Mouse (Mus musculus): ENCODE results near the gene Apopt1. TPM values are rescaled to one million over a fixed set of nuclear protein-coding genes. Genes with fewer than 3 reads are reported as not detected.

The Apopt1 gene
- polyA plus RNA-seq, 1 experiment from 2014 or later, result 57.3 TPM

DNA sequence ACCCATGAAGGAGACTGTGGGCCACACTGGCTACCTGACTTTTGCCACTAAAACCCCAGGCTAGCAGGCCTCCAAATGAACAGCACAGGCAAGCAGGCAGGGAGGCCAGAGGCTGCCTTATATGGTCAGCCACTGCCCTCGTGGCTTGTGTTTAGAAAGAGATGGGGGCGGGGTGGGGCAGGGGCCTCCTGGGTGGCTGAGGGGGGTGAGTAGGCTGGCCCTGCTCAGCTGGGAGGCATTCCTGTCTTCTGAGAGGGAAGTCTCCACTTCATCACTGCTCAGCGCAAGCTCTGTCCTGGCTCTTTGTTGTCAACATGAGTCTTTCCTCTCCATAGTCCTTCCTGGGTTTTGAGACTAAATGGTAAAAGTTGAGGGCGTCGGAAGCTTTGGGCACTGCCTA, 30.3 kb upstream of the Apopt1 start:
- Histone ChIP-seq H3K4me3 (no peak overlapping the region), H3K4me1 (peaks cover 34% of the 10 kb centered on the region), H3K9me3 (no peaks in the 10 kb centered on the region), H3K27me3 (replicated peaks) (no peaks in the 10 kb centered on the region), H3K27ac (no peak overlapping the region), H3K36me3 (peaks cover 35% of the 10 kb centered on the region), H3K9ac (no peak overlapping the region), H3K4me2 (replicated peaks) (no peak overlapping the region)
- no peak for ATAC-seq (ENCODE audit: low FRiP score, low read depth)
- 71% methylated on average over 5 of the region's 5 CpGs for WGBS

DNA sequence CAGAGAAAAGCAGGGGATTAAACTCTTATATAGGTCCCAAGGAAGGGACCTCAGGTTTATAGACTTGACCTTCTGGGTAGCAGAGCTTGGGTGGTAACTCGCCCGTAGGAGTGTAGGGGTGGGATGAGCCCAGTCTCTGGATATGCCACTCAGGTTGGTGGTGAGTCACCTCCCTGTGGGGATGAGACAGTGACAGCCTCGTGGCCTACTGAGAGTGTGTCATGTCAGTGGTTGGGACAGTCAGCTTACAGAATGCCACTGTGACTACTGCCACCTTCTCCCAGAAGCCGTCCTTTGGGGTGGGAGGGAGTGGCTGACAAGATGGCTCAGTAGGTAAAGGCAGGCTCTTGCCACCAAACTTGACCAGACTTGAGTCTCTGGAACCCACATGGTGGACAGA, 26.7 kb upstream of the Apopt1 start:
- ATAC-seq (ENCODE audit: low FRiP score, low read depth), result no peak
- Histone ChIP-seq H3K27me3 (replicated peaks) (no peaks in the 10 kb centered on the region), H3K9me3 (no peaks in the 10 kb centered on the region), H3K4me3 (no peak overlapping the region), H3K9ac (no peak overlapping the region), H3K27ac (no peak overlapping the region), H3K36me3 (peaks cover 23% of the 10 kb centered on the region), H3K4me1 (peaks cover 33% of the 10 kb centered on the region), H3K4me2 (replicated peaks) (no peak overlapping the region)
- 79% methylated on average over 4 of the region's 4 CpGs for WGBS

DNA sequence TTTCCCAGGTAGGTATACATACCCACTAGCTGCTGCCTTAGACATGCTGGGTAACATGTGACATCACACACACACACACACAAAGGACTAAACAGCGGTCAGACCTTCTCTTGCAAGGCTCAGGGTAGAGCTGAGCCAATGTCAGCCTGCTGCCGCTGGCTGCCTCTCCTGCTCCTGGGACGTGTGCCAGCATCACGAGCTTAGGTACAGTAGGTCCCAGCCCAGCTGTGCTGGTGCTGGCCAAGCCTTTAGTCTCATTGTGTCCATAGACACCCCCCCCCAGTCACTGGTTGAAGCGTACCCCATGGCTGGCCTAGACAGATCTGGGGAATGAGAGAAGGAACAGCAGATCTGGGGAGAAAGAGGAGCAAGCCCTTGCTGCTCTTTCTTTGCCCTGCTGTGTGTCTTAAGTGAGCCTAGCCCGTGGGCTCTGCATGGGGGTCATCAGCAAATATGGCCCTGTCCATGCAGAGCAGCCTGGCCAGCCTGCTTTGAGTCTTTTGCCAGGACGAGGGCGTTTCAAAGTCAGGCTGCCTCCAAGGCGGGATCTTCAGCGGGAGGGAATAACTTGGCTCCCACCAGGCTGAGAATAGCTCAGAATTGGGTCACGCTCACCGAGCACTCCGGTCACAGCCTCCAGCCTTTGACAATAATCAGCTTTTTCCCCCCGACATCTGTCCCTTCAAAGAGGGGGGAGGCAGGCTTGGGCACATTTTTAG, 25.6 kb upstream of the Apopt1 start:
- Histone ChIP-seq H3K27me3 (replicated peaks) (no peaks in the 10 kb centered on the region), H3K9ac (0 out of 2 replicates have a peak overlapping the region, but pooled peaks have one; percentile 29), H3K4me2 (replicated peaks) (0 out of 2 replicates have a peak overlapping the region, but pooled peaks have one; percentile 3), H3K27ac (peak overlapping the region; percentile 32; the same call in 1 of the 2 replicates), H3K4me3 (no peak overlapping the region), H3K4me1 (peaks cover 44% of the 10 kb centered on the region), H3K36me3 (peaks cover 15% of the 10 kb centered on the region), H3K9me3 (no peaks in the 10 kb centered on the region)
- ATAC-seq (ENCODE audit: low FRiP score, low read depth), result peak; percentile 11; the same call in 1 of the 2 replicates
- WGBS, result 25% methylated on average over 14 of the region's 14 CpGs

DNA sequence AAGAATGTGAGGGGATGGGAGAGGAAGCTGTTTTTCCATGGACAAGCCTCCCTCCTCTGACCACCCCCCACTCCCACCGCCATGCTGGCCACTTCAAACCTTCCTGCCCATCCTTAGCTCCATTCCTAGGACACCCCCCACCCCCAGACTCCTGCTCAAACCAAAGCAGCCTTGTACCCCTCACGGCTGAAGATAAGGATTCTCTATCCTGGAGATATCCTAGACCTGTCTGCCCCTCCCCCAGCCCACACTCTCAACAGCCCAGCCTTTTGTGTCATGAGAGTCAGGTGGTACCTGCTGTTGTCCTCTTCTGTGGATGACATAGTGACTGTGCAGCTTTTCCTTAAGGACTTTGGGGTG, 25.0 kb upstream of the Apopt1 start:
- H3K27ac ChIP-seq, result no peak overlapping the region
- H3K27me3 ChIP-seq (replicated peaks), result no peaks in the 10 kb centered on the region
- H3K9ac ChIP-seq, result no peak overlapping the region
- H3K4me2 ChIP-seq (replicated peaks), result 0 out of 2 replicates have a peak overlapping the region, but pooled peaks have one; percentile 3
- 39% methylated on average over 2 of the region's 2 CpGs for WGBS
- no peaks in the 10 kb centered on the region for H3K9me3 ChIP-seq
- no peak overlapping the region for H3K4me3 ChIP-seq
- ATAC-seq (ENCODE audit: low FRiP score, low read depth), result no peak
- peaks cover 45% of the 10 kb centered on the region for H3K4me1 ChIP-seq
- peaks cover 11% of the 10 kb centered on the region for H3K36me3 ChIP-seq

DNA sequence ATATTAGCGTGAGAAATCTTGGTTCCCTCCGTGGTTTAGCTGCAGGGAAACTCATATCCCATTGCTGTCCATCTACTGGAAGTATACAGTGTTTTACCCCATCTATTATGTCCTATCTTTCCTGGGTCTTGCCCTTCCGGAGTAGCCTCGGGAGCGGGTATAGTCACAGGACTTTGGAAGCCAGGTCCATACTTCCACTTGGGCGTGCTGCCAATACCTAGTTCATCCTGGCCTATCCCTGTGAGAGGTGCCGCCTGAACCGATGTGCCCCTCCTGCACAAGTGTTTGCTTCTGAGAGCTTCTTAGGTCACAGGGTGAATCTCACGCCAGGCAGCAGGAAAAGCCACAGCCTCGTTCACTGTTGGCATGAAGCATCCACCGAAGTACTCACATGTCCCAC, 23.6 kb upstream of the Apopt1 start:
- H3K36me3 ChIP-seq, result no peaks in the 10 kb centered on the region
- H3K9ac ChIP-seq, result no peak overlapping the region
- no peak overlapping the region for H3K4me3 ChIP-seq
- no peaks in the 10 kb centered on the region for H3K27me3 ChIP-seq (replicated peaks)
- 90% methylated on average over 11 of the region's 11 CpGs for WGBS
- H3K4me1 ChIP-seq, result peaks cover 59% of the 10 kb centered on the region
- H3K27ac ChIP-seq, result no peak overlapping the region
- ATAC-seq (ENCODE audit: low FRiP score, low read depth), result no peak
- H3K4me2 ChIP-seq (replicated peaks), result no peak overlapping the region
- no peaks in the 10 kb centered on the region for H3K9me3 ChIP-seq

DNA sequence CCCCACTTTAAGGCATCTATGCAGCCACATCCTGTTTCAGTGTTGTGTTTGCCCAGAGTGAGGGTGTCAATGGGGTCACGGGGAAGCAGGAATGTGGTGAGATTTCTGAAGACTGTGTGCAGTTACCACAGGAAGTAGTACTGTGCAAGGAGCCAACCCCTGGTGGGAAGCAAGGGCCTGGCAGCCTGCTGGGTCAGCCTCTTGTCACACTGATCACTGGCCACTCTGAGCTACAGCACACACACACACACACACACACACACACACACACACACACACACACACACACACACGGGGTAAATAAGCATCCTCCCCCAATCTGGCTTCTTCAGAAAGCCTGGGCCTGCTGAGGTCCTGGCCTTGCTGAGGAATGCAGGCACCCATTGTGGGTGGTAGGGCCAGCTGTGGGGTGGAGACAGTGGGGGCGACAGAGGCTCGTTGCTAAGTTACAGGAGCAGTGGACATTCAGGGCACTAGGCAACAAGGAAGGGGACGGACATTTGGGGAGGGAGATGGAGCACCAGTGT, 21.7 kb upstream of the Apopt1 start:
- no peaks in the 10 kb centered on the region for H3K27me3 ChIP-seq (replicated peaks)
- no peak overlapping the region for H3K4me3 ChIP-seq
- no peak overlapping the region for H3K4me2 ChIP-seq (replicated peaks)
- WGBS, result 5% methylated on average over 5 of the region's 5 CpGs
- H3K9me3 ChIP-seq, result no peaks in the 10 kb centered on the region
- H3K4me1 ChIP-seq, result peaks cover 78% of the 10 kb centered on the region
- peak overlapping the region; percentile 91 for H3K27ac ChIP-seq
- H3K9ac ChIP-seq, result 0 out of 2 replicates have a peak overlapping the region, but pooled peaks have one; percentile 10
- ATAC-seq (ENCODE audit: low FRiP score, low read depth), result 0 out of 2 replicates have a peak, but pooled peaks have one; percentile 8
- no peaks in the 10 kb centered on the region for H3K36me3 ChIP-seq

DNA sequence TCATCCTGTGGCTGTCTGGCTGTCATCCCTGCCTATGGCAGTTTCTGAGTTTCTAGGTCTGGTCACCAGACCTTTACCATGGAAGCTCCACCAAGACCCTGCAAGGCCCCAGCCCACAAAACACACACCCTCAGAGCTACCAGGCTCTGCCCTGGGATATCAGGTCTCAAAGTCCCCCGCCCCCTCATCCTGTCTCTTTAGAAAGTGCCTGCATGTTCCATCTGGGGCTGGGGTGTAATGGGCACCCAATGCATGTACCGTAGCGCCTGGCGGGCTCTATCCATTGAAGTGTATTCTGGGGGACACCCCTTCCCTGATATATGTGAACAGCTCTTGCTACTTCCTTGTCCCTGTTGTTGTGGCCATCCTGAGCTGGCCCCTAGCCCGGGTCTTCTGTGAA, 20.2 kb upstream of the Apopt1 start:
- no peak for ATAC-seq (ENCODE audit: low FRiP score, low read depth)
- no peak overlapping the region for H3K4me3 ChIP-seq
- H3K9me3 ChIP-seq, result no peaks in the 10 kb centered on the region
- H3K36me3 ChIP-seq, result no peaks in the 10 kb centered on the region
- no peaks in the 10 kb centered on the region for H3K27me3 ChIP-seq (replicated peaks)
- peak overlapping the region; percentile 91 for H3K27ac ChIP-seq
- peaks cover 64% of the 10 kb centered on the region for H3K4me1 ChIP-seq
- H3K4me2 ChIP-seq (replicated peaks), result peak overlapping the region; percentile 49; the same call in 1 of the 2 replicates
- WGBS, result 64% methylated on average over 5 of the region's 5 CpGs
- peak overlapping the region; percentile 30; the same call in 1 of the 2 replicates for H3K9ac ChIP-seq

DNA sequence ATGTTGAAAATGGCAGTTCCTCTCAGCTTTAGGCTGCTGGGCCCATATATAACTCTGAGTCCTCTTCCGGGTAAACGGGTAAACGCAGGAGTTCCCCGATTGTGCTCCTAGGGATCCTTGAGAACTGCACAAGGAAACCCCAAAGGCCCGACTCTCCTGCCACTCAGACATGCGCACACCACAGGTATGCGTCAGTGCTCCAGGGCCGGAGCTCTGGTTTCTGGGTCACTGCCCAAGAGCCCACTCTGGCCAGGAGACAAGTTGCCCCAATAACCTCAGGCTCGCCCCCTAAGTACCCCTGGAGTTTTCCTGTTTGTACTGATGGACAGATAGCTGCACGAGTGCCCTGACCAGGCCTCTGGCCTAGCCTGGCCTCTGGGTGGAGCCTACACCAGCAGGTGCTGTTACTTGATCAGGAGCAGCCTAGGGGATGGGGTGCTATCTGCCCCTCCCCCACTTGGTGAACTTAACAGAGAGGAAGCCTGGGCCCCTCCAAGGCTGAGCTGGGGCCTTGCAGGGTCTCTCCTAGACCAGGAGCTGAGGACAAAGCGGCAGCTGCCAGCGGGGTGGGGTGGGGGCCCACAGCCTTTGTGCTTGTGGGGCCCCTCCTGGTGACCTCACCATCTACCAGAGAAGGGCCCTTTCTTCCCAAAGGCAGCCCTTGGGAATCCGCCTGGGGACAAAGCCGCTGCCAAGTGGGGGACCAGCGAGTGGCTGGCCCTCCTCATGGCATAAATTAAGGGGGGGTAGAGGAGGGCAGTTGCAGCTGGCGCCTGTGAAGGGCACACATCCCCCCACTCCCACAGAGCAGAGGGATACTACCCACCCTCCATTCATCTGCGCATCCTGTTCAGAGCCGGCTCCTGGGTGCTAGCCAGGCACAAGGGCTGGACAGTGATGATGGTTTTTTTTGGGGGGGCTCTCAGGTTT, 19.5 kb upstream of the Apopt1 start:
- peak overlapping the region; percentile 47 for H3K9ac ChIP-seq
- WGBS, result 14% methylated on average over 18 of the region's 18 CpGs
- H3K4me3 ChIP-seq, result no peak overlapping the region

DNA sequence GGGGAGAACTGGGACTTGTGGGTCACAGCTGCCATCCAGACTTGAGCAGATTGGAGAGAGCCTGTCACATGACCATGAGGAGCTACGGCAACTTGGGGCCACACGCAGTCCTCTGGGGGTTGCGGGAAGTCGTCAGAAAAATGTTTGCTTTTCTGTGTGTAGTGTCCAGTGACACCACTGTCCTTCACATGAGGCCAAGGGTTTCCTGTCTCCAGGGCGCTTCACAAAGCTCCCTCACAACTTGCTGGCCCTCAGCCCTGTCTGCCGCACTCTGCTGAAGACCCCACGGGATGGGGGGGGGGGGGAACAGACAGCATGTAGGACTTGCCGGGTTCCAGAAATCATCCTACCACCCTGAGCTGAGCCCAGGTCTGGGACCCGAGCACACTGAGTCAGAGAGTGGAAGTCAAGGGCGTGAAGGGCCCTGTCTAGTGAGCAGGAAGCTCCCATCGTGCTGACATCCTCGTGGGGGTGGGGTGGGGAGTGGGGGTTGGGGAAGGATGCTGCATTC, 18.7 kb upstream of the Apopt1 start:
- Histone ChIP-seq H3K9ac (peak overlapping the region; percentile 47; the same call in 1 of the 2 replicates), H3K27ac (peak overlapping the region; percentile 91), H3K4me1 (peaks cover 63% of the 10 kb centered on the region), H3K27me3 (replicated peaks) (no peaks in the 10 kb centered on the region), H3K9me3 (no peaks in the 10 kb centered on the region), H3K4me3 (no peak overlapping the region), H3K36me3 (no peaks in the 10 kb centered on the region), H3K4me2 (replicated peaks) (peak overlapping the region; percentile 49)
- 3% methylated on average over 12 of the region's 12 CpGs for whole genome bisulfite sequencing
- peak; percentile 34 for ATAC-seq (ENCODE audit: low FRiP score, low read depth)

More for the DNA sequence above, 19.5 kb upstream of the Apopt1 start:
- H3K36me3 ChIP-seq, result no peaks in the 10 kb centered on the region
- H3K9me3 ChIP-seq, result no peaks in the 10 kb centered on the region
- H3K27me3 ChIP-seq (replicated peaks), result no peaks in the 10 kb centered on the region
- peaks cover 61% of the 10 kb centered on the region for H3K4me1 ChIP-seq
- peak overlapping the region; percentile 91 for H3K27ac ChIP-seq
- peak; percentile 84 for ATAC-seq (ENCODE audit: low FRiP score, low read depth)
- peak overlapping the region; percentile 49 for H3K4me2 ChIP-seq (replicated peaks)

DNA sequence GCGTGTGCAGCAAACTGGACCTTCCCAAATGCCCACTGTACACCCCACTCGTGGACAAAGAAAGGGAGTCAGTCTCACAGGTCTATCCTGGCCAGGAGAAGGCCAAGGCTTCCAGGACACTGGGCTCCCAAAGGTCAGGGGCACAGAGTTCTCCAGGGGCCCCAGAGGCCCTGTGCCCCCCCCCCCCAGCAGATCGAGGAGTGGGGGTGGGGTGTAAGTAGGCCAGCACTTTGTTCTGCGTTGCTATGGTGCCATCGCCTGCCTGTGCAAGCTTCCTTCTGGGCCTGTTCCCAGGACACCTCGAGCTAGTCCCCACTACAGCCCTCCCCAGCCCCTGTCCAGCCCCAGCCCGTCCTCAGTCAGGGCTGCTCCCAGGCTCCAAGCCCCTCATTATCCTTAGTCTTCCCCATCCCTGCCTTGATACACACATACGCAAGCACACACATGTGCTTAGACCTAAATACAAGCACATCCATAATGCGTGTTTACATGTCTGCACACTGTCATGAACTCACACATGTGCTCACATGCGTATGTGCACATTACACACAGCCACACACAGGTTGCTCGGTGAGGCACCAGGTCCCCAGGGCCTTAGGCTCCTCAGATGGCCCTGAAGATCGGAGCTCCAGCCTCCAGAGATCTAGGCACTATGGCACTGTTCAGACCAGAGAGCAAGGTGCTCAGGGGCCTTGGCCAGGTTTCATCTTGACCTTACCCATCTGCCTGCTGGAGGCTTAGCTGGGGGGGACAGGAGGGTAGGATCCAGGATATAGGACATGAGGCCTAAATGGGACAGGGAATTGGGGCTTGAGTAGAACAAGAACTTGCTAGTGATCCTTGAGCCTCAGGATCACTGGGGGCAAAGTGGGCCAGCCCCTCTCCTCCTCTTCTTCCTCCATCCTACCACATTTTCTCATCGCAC, 17.9 kb upstream of the Apopt1 start:
- peak overlapping the region; percentile 47 for H3K9ac ChIP-seq
- H3K27me3 ChIP-seq (replicated peaks), result no peaks in the 10 kb centered on the region
- H3K4me3 ChIP-seq, result no peak overlapping the region
- H3K4me2 ChIP-seq (replicated peaks), result peak overlapping the region; percentile 49
- H3K9me3 ChIP-seq, result no peaks in the 10 kb centered on the region
- peak; percentile 38; the same call in 1 of the 2 replicates for ATAC-seq (ENCODE audit: low FRiP score, low read depth)
- 30% methylated on average over 13 of the region's 13 CpGs for WGBS
- H3K27ac ChIP-seq, result peak overlapping the region; percentile 91
- peaks cover 63% of the 10 kb centered on the region for H3K4me1 ChIP-seq
- H3K36me3 ChIP-seq, result no peaks in the 10 kb centered on the region

DNA sequence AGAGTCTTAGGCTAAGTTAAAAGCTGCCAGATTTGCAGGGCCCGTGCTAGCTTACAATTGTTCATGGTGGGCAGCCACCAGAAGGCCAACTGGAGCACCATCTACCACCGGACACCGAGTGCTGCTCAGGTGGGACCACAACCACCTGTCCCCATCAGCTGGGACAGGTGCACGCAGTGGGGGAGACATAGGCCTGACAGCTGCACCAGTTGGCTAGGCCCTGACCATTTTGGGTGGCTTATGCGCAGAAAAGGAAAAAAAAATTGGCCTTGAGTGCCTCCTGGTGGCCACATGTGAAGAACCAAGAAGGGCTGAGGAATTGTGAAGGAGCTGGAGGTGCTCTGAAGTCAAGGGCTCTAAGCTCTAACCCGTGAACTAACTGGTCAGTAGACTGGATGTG, 16.8 kb upstream of the Apopt1 start:
- Histone ChIP-seq H3K9me3 (no peaks in the 10 kb centered on the region), H3K4me3 (no peak overlapping the region), H3K36me3 (no peaks in the 10 kb centered on the region), H3K9ac (peak overlapping the region; percentile 36; the same call in 1 of the 2 replicates), H3K4me2 (replicated peaks) (no peak overlapping the region), H3K27ac (no peak overlapping the region; the same call in 1 of the 2 replicates), H3K27me3 (replicated peaks) (no peaks in the 10 kb centered on the region), H3K4me1 (peaks cover 54% of the 10 kb centered on the region)
- no peak for ATAC-seq (ENCODE audit: low FRiP score, low read depth)
- WGBS, result 24% methylated on average over 6 of the region's 6 CpGs

Data from neural tube, embryonic 12.5 days (tissue).